Mouse (Mus musculus): ENCODE data around the gene Mxra8.

Gene Mxra8

GRCm38 (mm10) chr4:155837404-155838010 lies 2.0 kb upstream of the Mxra8 start:
- in situ Hi-C loops (cut with MboI, MseI), result no loop called here

GRCm38 (mm10) chr4:155838187-155839153 lies 1.0 kb upstream of the Mxra8 start:
- in situ Hi-C loops (cut with MboI, MseI), result no loop called here

GRCm38 (mm10) chr4:155840076-155841002 lies 859 bp downstream of the Mxra8 start:
- in situ Hi-C loops (cut with MboI, MseI), result no loop called here

GRCm38 (mm10) chr4:155841003-155841454 lies 1.5 kb downstream of the Mxra8 start:
- in situ Hi-C loops (cut with MboI, MseI), result no loop called here

- in situ Hi-C loops (cut with MboI, MseI), result no loop called here
Observed at GRCm38 (mm10) chr4:155841651-155842270, 2.3 kb downstream of the Mxra8 start.

GRCm38 (mm10) chr4:155843231-155843630 lies 3.8 kb downstream of the Mxra8 start:
- in situ Hi-C loops (cut with MboI, MseI), result no loop called here

GRCm38 (mm10) chr4:155846871-155847578 lies 7.5 kb downstream of the Mxra8 start, which contains the start of gene Dvl1:
Dvl1 (plus strand) TSS chr4:155847402.
- in situ Hi-C loops (cut with MboI, MseI), result no loop called here

GRCm38 (mm10) chr4:155847591-155848352 lies 8.3 kb downstream of the Mxra8 start:
- in situ Hi-C loops (cut with MboI, MseI), result no loop called here

GRCm38 (mm10) chr4:155848434-155849095 lies 9.1 kb downstream of the Mxra8 start:
- in situ Hi-C loops (cut with MboI, MseI), result no loop called here

GRCm38 (mm10) chr4:155849391-155849790 lies 9.9 kb downstream of the Mxra8 start:
- in situ Hi-C loops (cut with MboI, MseI), result no loop called here

- in situ Hi-C loops (cut with MboI, MseI), result no loop called here
Observed at GRCm38 (mm10) chr4:155849792-155850451, 10.4 kb downstream of the Mxra8 start.

GRCm38 (mm10) chr4:155851368-155851767 lies 11.9 kb downstream of the Mxra8 start:
- in situ Hi-C loops (cut with MboI, MseI), result no loop called here

- in situ Hi-C loops (cut with MboI, MseI), result no loop called here
Observed at GRCm38 (mm10) chr4:155851951-155852411, 12.5 kb downstream of the Mxra8 start.

GRCm38 (mm10) chr4:155853421-155853820 lies 13.9 kb downstream of the Mxra8 start:
- in situ Hi-C loops (cut with MboI, MseI), result no loop called here

- in situ Hi-C loops (cut with MboI, MseI), result loop anchor here (5.0 kb wide), 1 partner anchor 42 kb away; no protein-coding TSS in a partner anchor
Observed at GRCm38 (mm10) chr4:155854991-155855390, 15.5 kb downstream of the Mxra8 start.

- in situ Hi-C loops (cut with MboI, MseI), result loop anchor here (5.0 kb wide), 1 partner anchor 41 kb away; no protein-coding TSS in a partner anchor
Observed at GRCm38 (mm10) chr4:155856071-155856470, 16.6 kb downstream of the Mxra8 start.

- in situ Hi-C loops (cut with MboI, MseI), result loop anchor here (5.0 kb wide), 1 partner anchor 40 kb away; no protein-coding TSS in a partner anchor
Observed at GRCm38 (mm10) chr4:155856881-155857280, 17.4 kb downstream of the Mxra8 start.

GRCm38 (mm10) chr4:155859318-155859717 lies 19.8 kb downstream of the Mxra8 start:
- in situ Hi-C loops (cut with MboI, MseI), result loop anchor here (5.0 kb wide), 1 partner anchor 38 kb away; no protein-coding TSS in a partner anchor

Measured in T-helper 2 cell (primary cell).